ENCODE assay signal across 19 mouse cellular contexts in the genomic region with DNA sequence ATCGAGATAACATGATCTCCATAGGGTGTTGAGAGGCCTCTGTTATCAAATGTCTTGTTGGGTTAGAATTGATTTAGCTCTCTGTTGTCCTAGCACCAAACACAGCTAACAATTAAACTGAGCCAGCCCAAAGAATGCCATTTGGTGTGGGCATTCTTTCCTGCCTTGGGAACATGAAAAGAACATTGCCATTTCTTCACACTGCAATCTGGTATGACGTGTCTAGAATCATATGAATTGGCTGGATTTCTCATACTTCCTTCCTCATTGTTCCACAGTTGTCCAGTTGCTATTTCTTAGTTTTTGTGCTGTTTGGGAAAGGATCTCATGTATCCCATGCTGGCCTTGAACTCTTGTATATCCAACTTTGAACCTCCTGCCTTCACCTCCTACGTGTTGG. TPM values are rescaled to one million over a fixed set of nuclear protein-coding genes. Genes with fewer than 3 reads are reported as not detected.
DNase-seq lines count a peak whose midpoint lies in the region; TF ChIP-seq lines count a peak whose summit lies in the region.
"Had no signal": no experiment of that assay in that cellular context is flagged by ENCODE, and none has a peak within 500 bp of the region (broad histone marks: within the 10 kb centered on the region; RNA-seq: fewer than 3 reads in every experiment).

No protein-coding gene starts in this region.

- H3K4me1 ChIP-seq in kidney, adult 2 months (ENCODE audit: control insufficient read depth, insufficient read depth, low read length), result peaks cover 19% of the 10 kb centered on the region
- peaks cover 18% of the 10 kb centered on the region for H3K4me1 ChIP-seq in bone marrow macrophage, adult 2 months (ENCODE audit: control insufficient read depth, insufficient read depth, low read length)

- H3K36me3 ChIP-seq in kidney, adult 2 months (ENCODE audit: control insufficient read depth, insufficient read depth, low read length), result no peaks in the 10 kb centered on the region
- no peaks in the 10 kb centered on the region for H3K36me3 ChIP-seq in macrophage (ENCODE audit: inconsistent target)
- H3K36me3 ChIP-seq: forebrain, embryonic 12.5 days had no signal

- no peak overlapping the region for H3K4me3 ChIP-seq in gastrocnemius, adult 2 months
- no peak overlapping the region for H3K4me3 ChIP-seq in kidney, adult 2 months (ENCODE audit: insufficient read depth, low read depth, low read length)
- no peak overlapping the region for H3K4me3 ChIP-seq in bone marrow macrophage, adult 2 months (ENCODE audit: insufficient read depth, low read length)
- H3K4me3 ChIP-seq in macrophage (ENCODE audit: inconsistent target), result no peak overlapping the region
- H3K4me3 ChIP-seq: embryonic facial prominence, embryonic 13.5 days; forebrain, embryonic 12.5 days; heart, embryonic 12.5 days had no signal

- peaks cover 80% of the 10 kb centered on the region for H3K79me2 ChIP-seq in macrophage (ENCODE audit: inconsistent target)

- no peaks in the 10 kb centered on the region for H3K27me3 ChIP-seq in kidney, adult 2 months (replicated peaks; ENCODE audit: control insufficient read depth, insufficient read depth, low read length)
- H3K27me3 ChIP-seq: embryonic facial prominence, embryonic 13.5 days; forebrain, embryonic 12.5 days; heart, embryonic 12.5 days had no signal

- intact Hi-C loops in gastrocnemius, adult 2 months (cut with DNase I), result no loop called here

- H3K27ac ChIP-seq in gastrocnemius, adult 2 months, result peak overlapping the region; percentile 4; the same call in 1 of the 2 replicates
- H3K27ac ChIP-seq in kidney, adult 2 months (ENCODE audit: insufficient read depth, low read depth, low read length), result peak overlapping the region; percentile 56; the same call in 1 of the 2 replicates
- peak overlapping the region; percentile 78 for H3K27ac ChIP-seq in bone marrow macrophage, adult 2 months (ENCODE audit: insufficient read depth, low read depth, low read length)
- peak overlapping the region; percentile 70 for H3K27ac ChIP-seq in macrophage
- H3K27ac ChIP-seq: embryonic facial prominence, embryonic 13.5 days; forebrain, embryonic 12.5 days; hindbrain, embryonic 14.5 days had no signal

- no peak for TF ChIP-seq CTCF in gastrocnemius, adult 2 months (IDR thresholded peaks at IDR 0.05)
- no peak for TF ChIP-seq CTCF in kidney, adult 2 months (conservative IDR thresholded peaks at IDR 0.05; ENCODE audit: insufficient read depth, insufficient read length, low read depth, low read length)
- no peak for TF ChIP-seq CTCF in bone marrow macrophage, adult 2 months (IDR thresholded peaks at IDR 0.05; ENCODE audit: low read depth, low read length)

- no peak for TF ChIP-seq POLR2A in kidney, adult 2 months (IDR thresholded peaks at IDR 0.05; ENCODE audit: low read depth, low read length)
- no peak for TF ChIP-seq POLR2A in bone marrow macrophage, adult 2 months (IDR thresholded peaks at IDR 0.05; ENCODE audit: borderline replicate concordance, low read depth, low read length)

- DNase-seq in gastrocnemius, adult 2 months, result no peak
- no peak for DNase-seq in gastrocnemius, postnatal 4 days (ENCODE audit: low spot score in 2 of 2)
- DNase-seq in kidney, adult 2 months, result no peak
- DNase-seq in kidney, adult 9 months, result no peak
- no peak for DNase-seq in natural killer cell, adult 2 months (ENCODE audit: low spot score in 2 of 2)
- DNase-seq in spleen, postnatal 36 days (ENCODE audit: low spot score in 2 of 2), result no peak
- DNase-seq: adrenal gland, adult 8-10 months; adrenal gland, postnatal 36 days; B cell, adult 2 months; cerebellum, adult 11-12 months; cerebellum, adult 9-10 months; cerebellum, postnatal 25 days; gastrocnemius, postnatal 14 days had no signal

- 51% methylated on average over 3 of the region's 3 CpGs for WGBS in kidney, adult 2 months
- 63% methylated on average over 3 of the region's 3 CpGs for WGBS in macrophage (ENCODE audit: missing documents)

RNA-seq across cellular contexts. Expression of gene Hmox2, which starts 27.9 kb away (rescaled TPM):
- 10 to 100 TPM; 35.4 to 43.6 TPM for total RNA-seq in gastrocnemius, adult 2 months (2021)
- 10 to 100 TPM; 54.3 to 56.2 TPM for total RNA-seq in gastrocnemius, postnatal 4 days (2021)
- 57.2 and 70.7 TPM in 2 replicates for polyA plus RNA-seq in kidney, adult 2 months (2012; rRNA removed)
- polyA plus RNA-seq in bone marrow macrophage, adult 2 months (2012; ENCODE audit: insufficient read depth, insufficient read length, missing spikeins), result 230 and 252 TPM in 2 replicates
- total RNA-seq in macrophage (2018; cell fraction: chromatin; rRNA removed), result 10 to 100 TPM in 20 of 26 experiments, 1 to 10 TPM in 6; 4.2 to 71.2 (median 34.7) TPM
- 100 to 1,000 TPM; 118 to 323 (median 211) TPM for total RNA-seq in macrophage (2018; cell fraction: cytosol; rRNA removed)
- total RNA-seq in macrophage (2018; cell fraction: nucleus; rRNA removed), result 100 to 1,000 TPM in 6 of 26 experiments, 10 to 100 TPM in 20; 22.3 to 134 (median 71.1) TPM
- 195 to 303 TPM (median 234 TPM) in 3 replicates for polyA plus RNA-seq in macrophage (2018)

RNA-seq across cellular contexts. Expression of gene Nmral1, which starts 34.9 kb away (rescaled TPM):
- 1 to 10 TPM; 2.6 to 3.7 TPM for total RNA-seq in gastrocnemius, adult 2 months (2021)
- 10 to 100 TPM; 14.0 to 15.1 TPM for total RNA-seq in gastrocnemius, postnatal 4 days (2021)
- polyA plus RNA-seq in kidney, adult 2 months (2012; rRNA removed), result 5.7 and 6.6 TPM in 2 replicates
- 16.0 and 18.7 TPM in 2 replicates for polyA plus RNA-seq in bone marrow macrophage, adult 2 months (2012; ENCODE audit: insufficient read depth, insufficient read length, missing spikeins)
- 10 to 100 TPM in 13 of 26 experiments, 1 to 10 TPM in 10, under 1 TPM in 1, not detected in 2; 0.58 to 29.1 (median 10.7) TPM for total RNA-seq in macrophage (2018; cell fraction: chromatin; rRNA removed)
- 10 to 100 TPM in 19 of 26 experiments, 1 to 10 TPM in 7; 6.2 to 19.1 (median 11.3) TPM for total RNA-seq in macrophage (2018; cell fraction: cytosol; rRNA removed)
- 10 to 100 TPM in 11 of 26 experiments, 1 to 10 TPM in 15; 1.4 to 32.4 (median 9.0) TPM for total RNA-seq in macrophage (2018; cell fraction: nucleus; rRNA removed)
- 6.3 to 20.4 TPM (median 15.6 TPM) in 3 replicates for polyA plus RNA-seq in macrophage (2018)

RNA-seq across cellular contexts. Expression of gene Cdip1, which starts 36.0 kb away (rescaled TPM):
- total RNA-seq in gastrocnemius, adult 2 months (2021), result 10 to 100 TPM; 69.3 to 82.9 TPM
- total RNA-seq in gastrocnemius, postnatal 4 days (2021), result 100 to 1,000 TPM; 107 to 114 TPM
- 83.2 and 105 TPM in 2 replicates for polyA plus RNA-seq in kidney, adult 2 months (2012; rRNA removed)
- polyA plus RNA-seq in bone marrow macrophage, adult 2 months (2012; ENCODE audit: insufficient read depth, insufficient read length, missing spikeins), result 32.4 and 32.9 TPM in 2 replicates
- total RNA-seq in macrophage (2018; cell fraction: chromatin; rRNA removed), result 100 to 1,000 TPM in 14 of 26 experiments, 10 to 100 TPM in 12; 64.1 to 256 (median 104) TPM
- total RNA-seq in macrophage (2018; cell fraction: cytosol; rRNA removed), result 10 to 100 TPM in 25 of 26 experiments, 1 to 10 TPM in 1; 9.5 to 31.8 (median 13.9) TPM
- total RNA-seq in macrophage (2018; cell fraction: nucleus; rRNA removed), result 100 to 1,000 TPM in 8 of 26 experiments, 10 to 100 TPM in 18; 35.5 to 169 (median 66.1) TPM
- polyA plus RNA-seq in macrophage (2018), result 15.0 to 29.2 TPM (median 20.4 TPM) in 3 replicates

Comparison
In these comparisons a context has a peak if more than half of its experiments do, and no peak if none do; other contexts are left out.
1. H3K27ac ChIP-seq: peak in every context shown above with its lines; median percentile 78 in bone marrow macrophage, adult 2 months; 70 in macrophage; 56 in kidney, adult 2 months; 4 in gastrocnemius, adult 2 months.